Mouse (Mus musculus): ENCODE measurements around the gene Gpr27. TPM values are rescaled to one million over a fixed set of nuclear protein-coding genes. Genes with fewer than 3 reads are reported as not detected.

Gene Gpr27
- polyA plus RNA-seq, 1 experiment from 2014 or later = 3.1 TPM

DNA sequence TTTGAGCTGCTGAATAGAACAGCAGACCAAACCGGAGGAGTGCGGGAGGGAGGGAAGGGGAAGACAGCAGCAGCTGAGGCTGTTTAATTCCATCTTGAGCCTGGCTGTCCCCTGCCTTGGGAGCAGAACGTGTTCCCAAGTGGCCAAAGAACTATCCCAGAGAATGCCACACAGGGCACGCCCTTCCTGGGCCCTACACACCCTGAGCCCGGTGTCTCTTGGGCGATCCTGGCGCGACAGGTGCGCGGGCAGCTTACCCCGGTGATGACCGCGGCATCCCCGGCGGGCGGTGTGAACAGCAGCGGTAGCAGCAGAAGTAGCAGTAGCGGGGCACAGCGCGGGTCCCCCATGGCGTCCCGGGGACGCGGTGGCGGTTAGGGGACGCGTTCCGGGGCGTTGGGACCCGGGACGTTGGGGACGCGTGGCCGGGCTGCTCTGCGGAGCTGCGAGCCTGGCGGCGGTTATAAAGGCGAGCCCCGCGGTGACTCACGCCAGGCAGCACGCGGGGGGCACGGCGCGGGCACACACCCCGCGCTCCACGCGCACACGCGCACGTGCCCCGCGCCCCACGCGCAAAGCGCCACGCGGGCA is 33.6 kb downstream of the Gpr27 start, which contains the start of gene Prok2:
Gene Prok2 (minus strand): TSS at position 422 of the 591 bp plus-strand sequence.
- peak within 1 kb of the TSS; percentile 47 for H3K4me3 ChIP-seq (replicated peaks)
- no peaks in the 10 kb centered on the region for H3K9me3 ChIP-seq
- H3K4me1 ChIP-seq = peaks cover 15% of the 10 kb centered on the region
- no peak for ATAC-seq (ENCODE audit: insufficient read depth, low FRiP score, low read depth)
- no peaks in the 10 kb centered on the region for H3K36me3 ChIP-seq
- WGBS = 1% methylated on average over 61 of the region's 61 CpGs
- peak within 1 kb of the TSS; percentile 96 for H3K4me2 ChIP-seq
- no peak within 1 kb of the TSS for H3K9ac ChIP-seq
- H3K27ac ChIP-seq = no peak within 1 kb of the TSS
- peaks cover 21% of the 10 kb centered on the region for H3K27me3 ChIP-seq (replicated peaks)

DNA sequence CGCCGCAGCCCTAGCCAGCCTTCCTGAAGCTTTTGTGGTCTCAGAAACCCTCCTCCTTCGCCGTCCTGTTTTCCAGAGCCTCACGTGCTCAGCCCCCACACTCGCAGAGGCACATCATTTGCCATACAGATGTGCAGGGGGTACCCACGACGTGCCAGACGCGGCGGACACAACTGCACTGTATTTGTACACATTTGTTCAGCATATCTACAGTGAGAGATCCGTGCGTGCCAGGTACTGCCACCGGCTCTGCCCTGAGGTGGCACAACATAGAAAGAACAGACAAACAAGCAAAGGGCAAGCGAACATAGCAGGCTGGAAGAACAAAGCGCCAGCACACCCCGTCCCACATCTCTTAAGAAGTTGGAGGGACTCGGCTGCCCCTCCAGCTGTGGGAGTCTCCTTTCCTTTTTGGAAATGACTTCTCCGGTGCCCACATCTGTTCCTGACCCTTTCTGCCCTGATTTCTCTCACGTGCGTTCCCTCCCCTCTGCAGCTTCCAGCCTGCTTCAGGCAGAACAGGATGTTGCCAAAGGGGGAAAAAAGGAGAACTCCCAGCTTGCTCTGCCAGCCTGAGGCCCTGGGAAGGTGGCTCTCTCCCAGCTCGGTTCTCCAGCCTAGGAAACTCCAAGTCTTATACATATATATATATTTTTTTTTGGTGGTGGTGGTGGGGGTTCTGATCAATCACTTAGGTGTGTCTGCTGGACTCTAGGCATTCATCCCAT is 34.3 kb downstream of the Gpr27 start:
- H3K27me3 ChIP-seq (replicated peaks) = peaks cover 21% of the 10 kb centered on the region
- peaks cover 15% of the 10 kb centered on the region for H3K4me1 ChIP-seq
- H3K27ac ChIP-seq = no peak overlapping the region
- H3K9ac ChIP-seq = no peak overlapping the region
- peak overlapping the region; percentile 96 for H3K4me2 ChIP-seq
- no peaks in the 10 kb centered on the region for H3K36me3 ChIP-seq
- no peaks in the 10 kb centered on the region for H3K9me3 ChIP-seq
- no peak for ATAC-seq (ENCODE audit: insufficient read depth, low FRiP score, low read depth)
- 6% methylated on average over 22 of the region's 22 CpGs for WGBS
- H3K4me3 ChIP-seq (replicated peaks) = peak overlapping the region; percentile 47

DNA sequence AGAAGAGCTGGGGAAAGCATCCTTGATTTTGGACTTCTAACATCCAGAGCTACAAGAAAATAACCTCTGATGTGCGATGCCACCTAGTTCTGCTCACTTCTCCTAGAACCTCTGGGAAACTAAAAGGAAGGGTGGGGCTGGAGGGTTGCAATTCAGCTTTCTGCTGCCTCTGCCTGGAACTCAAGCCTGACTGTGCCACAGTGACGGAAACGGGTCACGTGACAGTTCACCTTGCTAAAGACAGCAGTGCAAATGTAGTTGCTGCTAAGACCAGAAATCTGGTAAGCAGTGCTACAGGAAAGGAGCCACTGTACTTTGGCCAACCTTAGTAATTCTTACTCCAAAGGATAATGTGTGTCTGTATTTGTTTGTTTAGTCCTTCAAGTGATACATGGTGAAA is 37.4 kb downstream of the Gpr27 start:
- Histone ChIP-seq H3K9ac (no peak overlapping the region), H3K27me3 (replicated peaks) (peaks cover 21% of the 10 kb centered on the region)
- no peak for ATAC-seq (ENCODE audit: insufficient read depth, low FRiP score, low read depth)

DNA sequence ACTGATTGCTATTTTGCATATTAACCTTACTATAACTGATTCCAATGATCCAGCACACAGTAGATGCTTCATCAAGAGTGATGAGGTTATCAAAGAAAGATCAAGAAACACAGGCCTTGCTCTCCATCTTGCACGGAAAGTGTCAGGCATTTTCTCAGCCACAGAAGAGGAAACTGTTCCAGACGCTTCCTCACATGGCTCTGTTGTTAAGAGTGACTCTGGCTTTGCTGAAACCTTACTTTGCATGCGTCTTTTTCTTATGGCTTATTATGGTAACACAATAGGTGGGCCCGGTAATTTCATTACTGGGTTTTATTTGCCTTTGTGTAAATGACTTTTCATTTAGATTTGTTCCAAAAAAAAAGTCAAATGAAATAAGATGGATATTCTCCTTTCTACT is 39.4 kb downstream of the Gpr27 start:
- Histone ChIP-seq H3K27ac (no peak overlapping the region), H3K36me3 (no peaks in the 10 kb centered on the region), H3K4me2 (no peak overlapping the region), H3K4me3 (replicated peaks) (no peak overlapping the region), H3K4me1 (no peaks in the 10 kb centered on the region), H3K27me3 (replicated peaks) (0 out of 2 replicates have a peak, but pooled peaks cover 4% of the 10 kb centered on the region), H3K9ac (no peak overlapping the region), H3K9me3 (no peaks in the 10 kb centered on the region)
- no peak for ATAC-seq (ENCODE audit: insufficient read depth, low FRiP score, low read depth)
- 77% methylated on average over 4 of the region's 4 CpGs for WGBS

More for the DNA sequence above, 37.4 kb downstream of the Gpr27 start:
- no peak overlapping the region for H3K4me2 ChIP-seq
- 77% methylated on average over 4 of the region's 4 CpGs for WGBS
- no peaks in the 10 kb centered on the region for H3K9me3 ChIP-seq
- no peak overlapping the region for H3K27ac ChIP-seq
- H3K36me3 ChIP-seq = no peaks in the 10 kb centered on the region
- H3K4me3 ChIP-seq (replicated peaks) = no peak overlapping the region
- H3K4me1 ChIP-seq = peaks cover 15% of the 10 kb centered on the region

DNA sequence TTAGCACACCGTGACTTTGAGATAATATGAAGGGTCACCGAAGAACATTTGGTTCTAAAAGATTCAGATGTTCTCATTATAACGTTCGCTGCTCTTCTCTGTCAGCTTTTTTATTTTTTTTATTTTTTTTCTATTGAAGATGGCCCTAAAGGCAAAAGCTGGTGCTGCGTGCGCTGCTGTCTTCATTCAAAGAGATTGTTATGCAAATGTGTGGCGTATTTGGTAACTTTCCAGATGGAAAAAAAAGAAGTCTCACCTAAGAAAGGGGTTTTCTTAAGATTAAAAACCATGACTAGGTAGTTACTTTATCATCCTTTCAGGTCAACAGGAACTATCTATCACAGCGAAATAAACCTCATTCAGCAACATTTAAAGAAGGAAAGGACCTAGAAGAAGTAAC is 40.2 kb downstream of the Gpr27 start:
- Histone ChIP-seq H3K27ac (no peak overlapping the region), H3K4me3 (replicated peaks) (no peak overlapping the region), H3K4me2 (no peak overlapping the region), H3K9ac (no peak overlapping the region), H3K36me3 (no peaks in the 10 kb centered on the region), H3K9me3 (no peaks in the 10 kb centered on the region), H3K4me1 (no peaks in the 10 kb centered on the region), H3K27me3 (replicated peaks) (no peaks in the 10 kb centered on the region)
- 88% methylated on average over 8 of the region's 8 CpGs for WGBS
- ATAC-seq (ENCODE audit: insufficient read depth, low FRiP score, low read depth) = no peak

DNA sequence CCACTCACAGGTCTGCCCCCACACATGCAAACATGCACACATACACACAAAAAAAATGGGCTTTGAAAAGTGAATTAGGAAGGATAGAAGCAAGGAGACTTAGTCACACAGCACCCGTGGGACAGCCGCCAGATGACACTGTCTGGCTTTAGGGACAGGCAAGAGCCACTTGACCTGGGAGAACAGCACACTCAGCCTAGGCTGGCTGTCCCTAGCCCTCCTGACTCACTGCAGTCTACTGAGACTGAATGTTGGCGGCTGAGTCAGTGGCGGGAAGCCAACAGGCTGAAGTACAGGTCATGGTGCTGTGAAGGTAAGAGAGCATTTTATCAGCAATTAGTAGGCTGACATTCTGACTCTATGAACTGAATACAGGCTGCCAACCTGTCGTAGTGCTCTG is 42.2 kb downstream of the Gpr27 start:
- H3K9me3 ChIP-seq = no peaks in the 10 kb centered on the region
- 68% methylated on average over 5 of the region's 5 CpGs for WGBS
- H3K4me2 ChIP-seq = no peak overlapping the region
- H3K9ac ChIP-seq = no peak overlapping the region
- ATAC-seq (ENCODE audit: insufficient read depth, low FRiP score, low read depth) = no peak
- H3K27me3 ChIP-seq (replicated peaks) = no peaks in the 10 kb centered on the region
- no peaks in the 10 kb centered on the region for H3K4me1 ChIP-seq
- no peak overlapping the region for H3K4me3 ChIP-seq (replicated peaks)
- no peak overlapping the region for H3K27ac ChIP-seq
- H3K36me3 ChIP-seq = no peaks in the 10 kb centered on the region

DNA sequence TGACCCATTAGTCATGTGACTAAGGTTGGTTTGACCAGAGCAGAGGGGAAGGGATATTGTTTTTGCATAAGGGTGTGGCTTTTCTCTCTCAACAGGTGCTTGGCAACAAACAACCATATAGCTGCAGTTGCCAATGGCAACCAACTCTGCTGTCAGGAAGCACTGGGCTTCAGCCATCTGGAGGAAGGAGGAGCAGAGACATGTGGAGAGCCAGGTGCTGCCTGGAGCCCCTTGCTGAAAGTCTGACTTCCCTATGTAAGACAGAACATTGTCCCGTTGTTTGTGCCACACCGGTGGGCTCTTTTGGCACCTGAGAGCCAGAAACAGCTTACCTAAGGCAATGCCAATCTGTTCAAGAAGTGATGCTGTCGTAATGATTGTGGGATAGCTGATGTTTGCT is 50.4 kb downstream of the Gpr27 start:
- H3K9ac ChIP-seq = no peak overlapping the region
- no peak overlapping the region for H3K27ac ChIP-seq
- H3K27me3 ChIP-seq (replicated peaks) = no peaks in the 10 kb centered on the region
- H3K36me3 ChIP-seq = no peaks in the 10 kb centered on the region
- no peaks in the 10 kb centered on the region for H3K9me3 ChIP-seq
- H3K4me1 ChIP-seq = no peaks in the 10 kb centered on the region
- no peak overlapping the region for H3K4me2 ChIP-seq
- ATAC-seq (ENCODE audit: insufficient read depth, low FRiP score, low read depth) = no peak
- H3K4me3 ChIP-seq (replicated peaks) = no peak overlapping the region
- WGBS = 70% methylated on average over 3 of the region's 3 CpGs

Other genes starting within 250 kb of the Gpr27 start
- gene Foxp1, start 170.0 kb upstream of the Gpr27 start, polyA plus RNA-seq (2015; fragmentation: Nextera tagmentation; extraction: Ambion mirVana) = 105 and 122 TPM in 2 replicates
- gene Eif4e3, start 25.9 kb upstream of the Gpr27 start, polyA plus RNA-seq (2015; fragmentation: Nextera tagmentation; extraction: Ambion mirVana) = 10.0 and 11.9 TPM in 2 replicates
- gene Gm20696, start 25.9 kb upstream of the Gpr27 start, polyA plus RNA-seq (2015; fragmentation: Nextera tagmentation; extraction: Ambion mirVana) = 3.6 and 4.6 TPM in 2 replicates
- 0.09 and 0.12 TPM in 2 replicates for gene Prok2, start 33.7 kb downstream of the Gpr27 start, polyA plus RNA-seq (2015; fragmentation: Nextera tagmentation; extraction: Ambion mirVana)